11 mouse cellular contexts compared by ENCODE assay signal in genomic region chr9:66590051-66590450, GRCm38 (mm10). TPM values are rescaled to one million over a fixed set of nuclear protein-coding genes. Genes with fewer than 3 reads are reported as not detected.
DNase-seq lines count a peak whose midpoint lies in the region; ATAC-seq and TF ChIP-seq lines count a peak whose summit lies in the region.
"Had no signal": no experiment of that assay in that cellular context is flagged by ENCODE, and none has a peak within 500 bp of the region (broad histone marks: within the 10 kb centered on the region; RNA-seq: fewer than 3 reads in every experiment).

No protein-coding gene starts in this region.

- peak overlapping the region; percentile 22; the same call in 1 of the 2 replicates for H3K4me2 ChIP-seq in heart, embryonic 13.5 days
- peak overlapping the region; percentile 67 for H3K4me2 ChIP-seq in hindbrain, postnatal 0 days (ENCODE audit: low read depth, low read length)

- H3K9me3 ChIP-seq in heart, embryonic 13.5 days = no peaks in the 10 kb centered on the region
- no peaks in the 10 kb centered on the region for H3K9me3 ChIP-seq in forebrain, embryonic 10.5 days
- H3K9me3 ChIP-seq in hindbrain, postnatal 0 days (ENCODE audit: low read length) = no peaks in the 10 kb centered on the region

- peaks cover 59% of the 10 kb centered on the region for H3K4me1 ChIP-seq in heart, embryonic 13.5 days
- H3K4me1 ChIP-seq in forebrain, embryonic 10.5 days = peaks cover 64% of the 10 kb centered on the region
- H3K4me1 ChIP-seq in hindbrain, postnatal 0 days (ENCODE audit: insufficient read depth, low read length) = peaks cover 5% of the 10 kb centered on the region

- no peak for TF ChIP-seq CTCF in hindbrain, postnatal 0 days (IDR thresholded peaks at IDR 0.05; ENCODE audit: low read depth)

- 54% methylated on average over 2 of the region's 2 CpGs for WGBS in heart, embryonic 13.5 days
- 76% methylated on average over 2 of the region's 2 CpGs for WGBS in forebrain, embryonic 10.5 days
- 49% methylated on average over 2 of the region's 2 CpGs for WGBS in hindbrain, postnatal 0 days

- ATAC-seq in heart, embryonic 13.5 days (ENCODE audit: extremely low read depth, insufficient number of reproducible peaks, low FRiP score, low TSS enrichment) = no peak
- ATAC-seq in hindbrain, postnatal 0 days = no peak
- no peak for ATAC-seq in erythroid progenitor cell, adult 5-6 weeks (replicated peaks; ENCODE audit: low FRiP score, poor library complexity, severe bottlenecking)

- H3K27me3 ChIP-seq in heart, embryonic 13.5 days (replicated peaks) = no peaks in the 10 kb centered on the region
- H3K27me3 ChIP-seq in forebrain, embryonic 10.5 days (ENCODE audit: poor library complexity, severe bottlenecking) = peaks cover 14% of the 10 kb centered on the region
- no peaks in the 10 kb centered on the region for H3K27me3 ChIP-seq in hindbrain, postnatal 0 days (ENCODE audit: insufficient read depth, low read length)

- no peak overlapping the region for H3K4me3 ChIP-seq in heart, embryonic 13.5 days
- H3K4me3 ChIP-seq in forebrain, embryonic 10.5 days = peak overlapping the region; percentile 95; the same call in 1 of the 2 replicates
- no peak overlapping the region for H3K4me3 ChIP-seq in hindbrain, postnatal 0 days (ENCODE audit: low read length)
- H3K4me3 ChIP-seq: heart, adult 2 months had no signal

- H3K27ac ChIP-seq in heart, embryonic 13.5 days (replicated peaks) = no peak overlapping the region
- no peak overlapping the region for H3K27ac ChIP-seq in forebrain, embryonic 10.5 days
- no peak overlapping the region for H3K27ac ChIP-seq in hindbrain, postnatal 0 days
- H3K27ac ChIP-seq: heart, adult 2 months had no signal

- 0 out of 2 replicates have a peak overlapping the region, but pooled peaks have one; percentile 40 for H3K9ac ChIP-seq in heart, embryonic 13.5 days
- H3K9ac ChIP-seq in hindbrain, postnatal 0 days (replicated peaks; ENCODE audit: low read length) = no peak overlapping the region
- H3K9ac ChIP-seq: lung, embryonic 14.5 days had no signal

- DNase-seq in heart, adult 11 months = no peak
- no peak for DNase-seq in forebrain, embryonic 10.5 days (ENCODE audit: extremely low spot score, low spot score)
- DNase-seq in hindbrain, postnatal 0 days (ENCODE audit: low spot score) = no peak
- peak; percentile 12 for DNase-seq in neural tube, embryonic 10.5 days (ENCODE audit: extremely low spot score, low spot score)
- no peak for DNase-seq in gastrocnemius, postnatal 4 days (ENCODE audit: low spot score in 2 of 2)
- DNase-seq in kidney, postnatal 14 days = no peak
- DNase-seq: adrenal gland, postnatal 10 days; heart, adult 2 months; lung, embryonic 14.5 days had no signal

- no peaks in the 10 kb centered on the region for H3K36me3 ChIP-seq in heart, embryonic 13.5 days
- no peaks in the 10 kb centered on the region for H3K36me3 ChIP-seq in forebrain, embryonic 10.5 days (replicated peaks)
- H3K36me3 ChIP-seq in hindbrain, postnatal 0 days (ENCODE audit: insufficient read depth, low read length) = no peaks in the 10 kb centered on the region

RNA-seq across cellular contexts. Expression of gene Usp3, which starts 2.9 kb away (rescaled TPM):
- 39.1 and 41.3 TPM in 2 replicates for polyA plus RNA-seq in heart, embryonic 13.5 days (2015; fragmentation: Nextera tagmentation; extraction: Ambion mirVana)
- polyA plus RNA-seq in forebrain, embryonic 10.5 days (2016; fragmentation: Nextera tagmentation; extraction: Ambion mirVana) = 95.1 and 101 TPM in 2 replicates
- 27.2 and 28.4 TPM in 2 replicates for total RNA-seq in hindbrain, postnatal 0 days (2014; rRNA removed)
- polyA plus RNA-seq in hindbrain, postnatal 0 days (2015; fragmentation: Nextera tagmentation; extraction: Ambion mirVana) = 39.6 and 46.8 TPM in 2 replicates
- total RNA-seq in gastrocnemius, postnatal 4 days (2021) = 10 to 100 TPM; 33.3 to 35.8 TPM
- total RNA-seq in erythroid progenitor cell, adult 5-6 weeks (2015; ENCODE audit: low replicate concordance) = 24.9 and 45.7 TPM in 2 replicates
- 23.5 and 27.4 TPM in 2 replicates for total RNA-seq in erythroid progenitor cell, adult 5-6 weeks (2017; ENCODE audit: low replicate concordance)
